Comparison of ENCODE assay signal across 8 mouse cellular contexts in genomic region chr12:105032832-105033775, GRCm38 (mm10). TPM values are rescaled to one million over a fixed set of nuclear protein-coding genes. Genes with fewer than 3 reads are reported as not detected.
DNase-seq lines count a peak whose midpoint lies in the region; ATAC-seq and TF ChIP-seq lines count a peak whose summit lies in the region.

No protein-coding gene starts in this region.

- peak; percentile 80 for DNase-seq in adrenal gland, adult 2 months
- DNase-seq in adrenal gland, postnatal 25 days: no peak
- DNase-seq in thymus, adult 2 months: no peak
- no peak for DNase-seq in thymus, postnatal 14 days
- no peak for DNase-seq in hindbrain, embryonic 14.5 days (ENCODE audit: low spot score)
- DNase-seq in stomach, postnatal 0 days (ENCODE audit: low spot score): peak; percentile 40
- DNase-seq in cerebellum, adult 11-12 months: no peak

- H3K36me3 ChIP-seq in thymus, adult 2 months (ENCODE audit: control insufficient read depth, insufficient read depth, low read length): no peaks in the 10 kb centered on the region
- H3K36me3 ChIP-seq in hindbrain, embryonic 14.5 days (replicated peaks; ENCODE audit: control insufficient read depth, insufficient read depth): peaks cover 23% of the 10 kb centered on the region
- peaks cover 52% of the 10 kb centered on the region for H3K36me3 ChIP-seq in liver, embryonic 15.5 days (replicated peaks)
- H3K36me3 ChIP-seq in stomach, postnatal 0 days (ENCODE audit: control insufficient read depth, insufficient read depth, low read length): no peaks in the 10 kb centered on the region

- no peak for TF ChIP-seq EP300 in stomach, postnatal 0 days (optimal IDR thresholded peaks at IDR 0.05)

- no peaks in the 10 kb centered on the region for H3K27me3 ChIP-seq in thymus, adult 2 months (ENCODE audit: control insufficient read depth, insufficient read depth, low read length)
- H3K27me3 ChIP-seq in hindbrain, embryonic 14.5 days (ENCODE audit: control insufficient read depth, insufficient read depth, low read length): no peaks in the 10 kb centered on the region
- H3K27me3 ChIP-seq in liver, embryonic 15.5 days: no peaks in the 10 kb centered on the region
- no peaks in the 10 kb centered on the region for H3K27me3 ChIP-seq in stomach, postnatal 0 days (ENCODE audit: control insufficient read depth, insufficient read depth, low read length)

- H3K9me3 ChIP-seq in hindbrain, embryonic 14.5 days (ENCODE audit: control insufficient read depth, low read length): no peaks in the 10 kb centered on the region
- no peaks in the 10 kb centered on the region for H3K9me3 ChIP-seq in liver, embryonic 15.5 days (replicated peaks)
- H3K9me3 ChIP-seq in stomach, postnatal 0 days (ENCODE audit: control insufficient read depth, low read length): no peaks in the 10 kb centered on the region

- H3K4me1 ChIP-seq in thymus, adult 2 months (replicated peaks; ENCODE audit: control insufficient read depth, insufficient read depth, low read length): peaks cover 26% of the 10 kb centered on the region
- peaks cover 33% of the 10 kb centered on the region for H3K4me1 ChIP-seq in hindbrain, embryonic 14.5 days (replicated peaks; ENCODE audit: control insufficient read depth, insufficient read depth, low read length)
- peaks cover 79% of the 10 kb centered on the region for H3K4me1 ChIP-seq in liver, embryonic 15.5 days (replicated peaks)
- peaks cover 2% of the 10 kb centered on the region; the same call in 1 of the 2 replicates for H3K4me1 ChIP-seq in stomach, postnatal 0 days (replicated peaks; ENCODE audit: control insufficient read depth, insufficient read depth)

- TF ChIP-seq POLR2A in thymus, adult 2 months (IDR thresholded peaks at IDR 0.05; ENCODE audit: control insufficient read depth, extremely low read depth, insufficient read depth, low read length, poor library complexity): no peak

- WGBS in thymus, adult 2 months: 3% methylated on average over 45 of the region's 45 CpGs
- WGBS in hindbrain, embryonic 14.5 days: 2% methylated on average over 45 of the region's 45 CpGs
- WGBS in liver, embryonic 15.5 days (ENCODE audit: insufficient replicate concordance): under 1% methylated on average over 45 of the region's 45 CpGs
- 2% methylated on average over 45 of the region's 45 CpGs for WGBS in stomach, postnatal 0 days

- peak overlapping the region; percentile 91 for H3K4me3 ChIP-seq in thymus, adult 2 months (ENCODE audit: control insufficient read depth, insufficient read depth, low read length)
- H3K4me3 ChIP-seq in hindbrain, embryonic 14.5 days (replicated peaks; ENCODE audit: low read length): peak overlapping the region; percentile 76
- peak overlapping the region; percentile 93 for H3K4me3 ChIP-seq in liver, embryonic 15.5 days (replicated peaks)
- peak overlapping the region; percentile 76 for H3K4me3 ChIP-seq in stomach, postnatal 0 days (ENCODE audit: low read depth, low read length)

- peak overlapping the region; percentile 79 for H3K9ac ChIP-seq in hindbrain, embryonic 14.5 days
- peak overlapping the region; percentile 98 for H3K9ac ChIP-seq in liver, embryonic 15.5 days
- peak overlapping the region; percentile 87 for H3K9ac ChIP-seq in stomach, postnatal 0 days (ENCODE audit: low read length)

- peak; percentile 41 for ATAC-seq in hindbrain, embryonic 14.5 days (ENCODE audit: low FRiP score)
- peak; percentile 1 for ATAC-seq in liver, embryonic 15.5 days (ENCODE audit: insufficient read depth)
- ATAC-seq in stomach, postnatal 0 days (ENCODE audit: low FRiP score, low TSS enrichment): peak; percentile 38

- no peak overlapping the region for H3K27ac ChIP-seq in thymus, adult 2 months (ENCODE audit: control insufficient read depth, insufficient read depth, low read length)
- H3K27ac ChIP-seq in hindbrain, embryonic 14.5 days: peak overlapping the region; percentile 77
- peak overlapping the region; percentile 98 for H3K27ac ChIP-seq in liver, embryonic 15.5 days (replicated peaks)
- H3K27ac ChIP-seq in stomach, postnatal 0 days (replicated peaks): peak overlapping the region; percentile 88

- 0 out of 2 replicates have a peak, but pooled peaks have one; percentile 17 for TF ChIP-seq CTCF in thymus, adult 2 months (IDR thresholded peaks at IDR 0.05; ENCODE audit: borderline replicate concordance, control insufficient read depth, extremely low read depth, insufficient read depth, low read length, poor library complexity)
- peak; percentile 40 for TF ChIP-seq CTCF in stomach, postnatal 0 days (IDR thresholded peaks at IDR 0.05; ENCODE audit: low read depth)

- peak overlapping the region; percentile 94 for H3K4me2 ChIP-seq in hindbrain, embryonic 14.5 days (replicated peaks)
- H3K4me2 ChIP-seq in liver, embryonic 15.5 days: peak overlapping the region; percentile 82
- peak overlapping the region; percentile 83 for H3K4me2 ChIP-seq in stomach, postnatal 0 days (replicated peaks; ENCODE audit: low read depth)

RNA-seq across cellular contexts. Expression of gene Glrx5, which starts 0.6 kb away (rescaled TPM):
- total RNA-seq in adrenal gland, adult 2 months (2021): 100 to 1,000 TPM; 161 to 186 TPM
- 218 and 257 TPM in 2 replicates for polyA plus RNA-seq in adrenal gland, adult 2 months (2012; rRNA removed)
- total RNA-seq in adrenal gland, postnatal 25 days (2021): 183 and 235 TPM in 2 replicates
- polyA plus RNA-seq in thymus, adult 2 months (2012; rRNA removed): 66.6 and 68.4 TPM in 2 replicates
- 183 and 189 TPM in 2 replicates for polyA plus RNA-seq in hindbrain, embryonic 14.5 days (2014; fragmentation: Nextera tagmentation; extraction: Ambion mirVana)
- 496 and 514 TPM in 2 replicates for polyA plus RNA-seq in liver, embryonic 15.5 days (2015; fragmentation: Nextera tagmentation; extraction: Ambion mirVana)
- 125 and 134 TPM in 2 replicates for polyA plus RNA-seq in stomach, postnatal 0 days (2015; fragmentation: Nextera tagmentation; extraction: Ambion mirVana)

RNA-seq across cellular contexts. Expression of gene Syne3, which starts 23.5 kb away (rescaled TPM):
- 10 to 100 TPM in 1 of 2 experiments, 1 to 10 TPM in 1; 9.1 to 16.1 TPM for total RNA-seq in adrenal gland, adult 2 months (2021)
- 4.3 and 4.5 TPM in 2 replicates for polyA plus RNA-seq in adrenal gland, adult 2 months (2012; rRNA removed)
- total RNA-seq in adrenal gland, postnatal 25 days (2021): 8.6 and 14.8 TPM in 2 replicates
- 16.4 and 20.1 TPM in 2 replicates for polyA plus RNA-seq in thymus, adult 2 months (2012; rRNA removed)
- polyA plus RNA-seq in hindbrain, embryonic 14.5 days (2014; fragmentation: Nextera tagmentation; extraction: Ambion mirVana): 0.35 TPM in 2 replicates
- polyA plus RNA-seq in liver, embryonic 15.5 days (2015; fragmentation: Nextera tagmentation; extraction: Ambion mirVana): 2.9 and 3.0 TPM in 2 replicates
- polyA plus RNA-seq in stomach, postnatal 0 days (2015; fragmentation: Nextera tagmentation; extraction: Ambion mirVana): 0.62 and 0.72 TPM in 2 replicates

Comparison
In these comparisons a context has a peak if more than half of its experiments do, and no peak if none do; other contexts are left out.
1. DNase-seq: peak in adrenal gland, adult 2 months (single experiment) and stomach, postnatal 0 days (single experiment); none in adrenal gland, postnatal 25 days (single experiment), thymus, adult 2 months (single experiment), thymus, postnatal 14 days (single experiment), hindbrain, embryonic 14.5 days (single experiment) and cerebellum, adult 11-12 months (single experiment).
2. Peak in every context shown above with its lines, with median percentiles within 50 percentile points of each other: H3K4me3 ChIP-seq, ATAC-seq, H3K4me2 ChIP-seq and H3K9ac ChIP-seq.